Mouse (Mus musculus) gastrocnemius, adult 18-20 months (tissue): ENCODE measurements around the gene Plcd1. TPM values are rescaled to one million over a fixed set of nuclear protein-coding genes. Genes with fewer than 3 reads are reported as not detected.
A peak's percentile ranks its signal among the peaks of the same experiment; 100 is the strongest.

Experiments used
- DNase-seq: peaks from one replicate; pipeline ENCODE4 v3.0.0; 2021; ENCODE audit warnings: low spot score
- total RNA-seq, 2 experiments: library from RNA; stranded (reverse); gene quantifications; 2 replicates each; pipeline ENCODE4 v1.2.3; 2021

Gene Plcd1
- total RNA-seq, 2 experiments from 2014 or later = 5.5 to 6.3 TPM

DNA sequence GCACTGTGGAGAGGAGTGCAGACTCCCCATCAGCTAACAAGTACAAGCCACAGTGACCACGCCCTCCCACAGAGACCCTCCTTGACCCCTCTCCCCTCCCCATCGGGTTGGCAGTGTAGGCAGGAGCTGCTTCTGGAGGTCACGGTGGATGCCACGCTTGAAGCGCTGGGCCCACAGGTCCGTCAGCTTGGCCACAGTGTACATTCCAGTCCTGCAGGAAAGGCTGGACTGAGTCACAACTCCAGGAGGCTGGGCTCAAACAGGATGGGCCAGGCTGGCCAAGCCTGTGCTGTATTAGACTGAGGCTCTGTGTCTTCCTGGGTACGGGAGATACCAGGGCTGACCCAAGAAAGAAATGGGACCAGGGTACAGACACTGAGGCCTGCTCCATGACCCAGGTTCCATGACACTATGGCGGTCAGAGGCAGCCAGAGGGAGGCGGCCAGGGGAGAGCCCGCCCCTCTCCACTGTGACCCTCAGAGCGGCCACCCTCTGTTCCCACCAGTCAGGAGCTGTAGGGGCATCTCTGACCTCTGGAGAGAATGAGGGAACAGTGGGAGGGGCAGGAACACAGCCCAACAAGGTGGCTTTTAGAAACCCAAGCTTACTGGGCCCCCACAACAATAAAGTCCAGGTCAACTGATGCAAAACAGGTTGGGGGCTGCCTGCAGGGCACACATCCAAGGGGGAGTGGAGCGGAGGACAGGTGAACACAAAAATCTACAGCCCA, 1.6 kb downstream of the Plcd1 start:
- no peak for DNase-seq

DNA sequence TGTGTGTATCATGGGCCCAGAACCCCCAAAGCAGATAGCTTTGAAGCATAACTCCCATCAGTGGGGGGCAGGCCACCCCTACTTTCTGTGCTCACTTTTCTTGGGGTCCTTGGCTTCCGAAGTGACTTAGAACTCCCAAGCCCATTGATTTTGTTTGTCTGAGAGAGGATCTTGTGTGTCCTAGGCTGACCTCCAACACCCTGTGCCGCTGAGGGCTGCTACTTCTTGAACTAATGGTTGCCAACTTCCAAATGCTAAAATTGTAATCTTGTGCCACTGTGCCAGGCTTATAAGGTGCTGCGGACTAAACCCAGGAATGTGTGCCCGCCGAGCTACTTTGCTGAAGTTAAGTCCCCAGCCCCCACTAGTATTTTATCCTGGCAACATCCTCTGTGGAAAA, 2.8 kb downstream of the Plcd1 start:
- DNase-seq = no peak

- no peak for DNase-seq
Observed at GRCm38 (mm10) chr9:119089437-119089836, 3.9 kb downstream of the Plcd1 start.

DNA sequence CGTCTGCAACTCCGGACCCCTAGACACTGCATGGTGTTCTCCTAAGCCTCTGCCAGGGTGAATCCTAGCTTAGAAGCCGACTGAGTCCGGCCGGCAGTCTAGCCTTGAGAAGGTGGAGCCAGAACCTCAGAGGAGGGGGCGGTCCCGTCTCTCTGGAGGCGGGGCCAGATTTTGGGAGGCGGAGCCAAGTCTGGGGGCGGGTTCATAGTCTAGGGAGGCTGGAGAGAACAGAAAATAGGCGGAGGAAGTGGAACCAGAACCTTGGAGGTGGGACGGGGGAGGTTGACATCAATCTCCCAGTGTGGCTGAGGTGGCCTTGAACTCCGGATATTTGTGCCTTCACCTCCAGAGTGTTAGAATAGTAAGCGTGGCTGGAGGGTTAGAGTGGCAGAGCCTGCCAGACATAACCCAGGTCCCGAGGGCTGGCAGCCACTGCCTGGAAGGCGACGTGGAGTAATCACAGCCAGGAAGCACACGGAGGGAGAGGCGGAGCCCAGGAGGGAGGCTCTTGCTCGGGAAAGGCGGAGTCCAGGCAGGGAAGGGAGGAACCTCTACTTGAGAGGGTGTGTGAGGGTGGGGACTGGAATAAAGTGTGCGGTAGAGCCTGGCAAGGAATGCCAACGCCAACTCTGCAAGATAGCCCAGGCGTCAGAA, 5.0 kb downstream of the Plcd1 start:
- peak; percentile 91 for DNase-seq

DNA sequence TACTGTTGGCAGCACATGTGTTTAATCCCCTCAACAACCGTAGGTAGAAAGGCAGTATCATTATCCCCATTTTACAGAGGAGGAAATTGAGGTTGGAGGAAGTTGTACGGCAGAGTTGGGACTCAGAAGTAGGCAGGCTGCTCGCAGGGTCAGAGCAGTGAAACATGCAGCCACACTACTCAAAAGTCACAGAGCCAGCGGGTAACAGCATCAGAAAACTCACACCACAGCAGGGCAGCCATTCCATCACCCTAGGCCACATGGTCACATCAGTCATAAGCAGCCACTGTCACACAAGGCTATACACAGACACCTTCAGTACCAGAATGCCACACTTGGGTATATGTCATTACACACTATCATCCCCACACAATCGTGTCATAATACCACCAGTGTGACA, 6.0 kb downstream of the Plcd1 start:
- no peak for DNase-seq

DNA sequence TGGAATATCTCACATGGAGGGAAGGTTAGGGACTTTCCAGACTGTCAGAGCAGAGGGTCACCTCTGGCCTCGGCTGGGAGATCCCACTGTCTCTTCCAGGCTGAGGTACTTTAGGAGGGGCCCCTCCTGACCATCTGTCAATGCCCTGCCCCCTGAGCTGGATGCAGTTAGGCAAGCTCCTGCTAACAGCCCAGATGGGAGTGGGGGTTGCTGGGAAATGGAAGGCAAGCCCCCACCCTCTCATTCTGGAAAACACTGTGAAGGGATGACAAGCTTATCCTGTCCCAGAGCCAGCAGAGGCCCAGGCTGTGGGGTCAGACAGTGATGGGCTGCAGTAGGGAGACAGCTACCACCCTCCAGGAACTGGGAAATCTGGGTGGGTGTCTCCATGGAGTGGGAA, 6.9 kb downstream of the Plcd1 start:
- DNase-seq = no peak

GRCm38 (mm10) chr9:119083966-119084365, 9.3 kb downstream of the Plcd1 start:
- DNase-seq = no peak

DNA sequence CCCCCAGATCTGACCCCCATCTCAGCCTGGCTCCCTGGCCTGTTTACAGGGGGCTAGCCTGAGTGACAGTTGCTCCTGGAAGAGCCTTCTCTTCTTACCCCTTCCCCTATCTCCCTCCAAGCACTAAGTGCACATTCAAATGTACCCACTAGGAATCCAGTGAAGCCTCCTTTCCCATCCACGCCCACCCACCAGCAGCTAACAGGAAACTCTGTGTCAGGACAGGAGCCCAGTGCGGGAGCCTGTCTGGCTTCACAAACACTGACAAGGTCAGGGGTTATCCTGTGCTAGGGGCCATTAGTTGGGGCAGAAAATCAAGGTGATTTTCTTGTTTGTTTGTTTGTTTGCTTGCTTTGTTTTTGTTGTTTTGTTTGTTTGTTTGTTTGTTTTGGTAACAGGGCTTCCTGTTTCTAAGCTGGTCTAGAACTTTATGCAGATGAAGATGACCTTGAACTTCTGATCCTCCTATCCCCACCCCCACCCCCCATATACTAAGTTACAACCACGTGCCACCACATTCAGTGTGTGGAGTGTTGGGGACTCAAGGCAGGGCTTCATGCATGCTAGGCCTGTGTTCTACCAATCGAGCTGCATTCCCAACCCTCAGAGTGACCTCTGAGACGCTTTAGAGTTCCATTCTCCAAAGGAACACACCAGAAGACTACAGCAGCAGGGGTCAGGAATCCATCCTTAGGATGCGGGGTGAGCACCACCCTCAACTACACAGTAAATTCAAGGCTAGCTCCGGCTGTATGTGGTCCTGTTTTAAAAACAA, 10.5 kb downstream of the Plcd1 start:
- no peak for DNase-seq

GRCm38 (mm10) chr9:119082039-119082438, 11.3 kb downstream of the Plcd1 start:
- DNase-seq = no peak

DNA sequence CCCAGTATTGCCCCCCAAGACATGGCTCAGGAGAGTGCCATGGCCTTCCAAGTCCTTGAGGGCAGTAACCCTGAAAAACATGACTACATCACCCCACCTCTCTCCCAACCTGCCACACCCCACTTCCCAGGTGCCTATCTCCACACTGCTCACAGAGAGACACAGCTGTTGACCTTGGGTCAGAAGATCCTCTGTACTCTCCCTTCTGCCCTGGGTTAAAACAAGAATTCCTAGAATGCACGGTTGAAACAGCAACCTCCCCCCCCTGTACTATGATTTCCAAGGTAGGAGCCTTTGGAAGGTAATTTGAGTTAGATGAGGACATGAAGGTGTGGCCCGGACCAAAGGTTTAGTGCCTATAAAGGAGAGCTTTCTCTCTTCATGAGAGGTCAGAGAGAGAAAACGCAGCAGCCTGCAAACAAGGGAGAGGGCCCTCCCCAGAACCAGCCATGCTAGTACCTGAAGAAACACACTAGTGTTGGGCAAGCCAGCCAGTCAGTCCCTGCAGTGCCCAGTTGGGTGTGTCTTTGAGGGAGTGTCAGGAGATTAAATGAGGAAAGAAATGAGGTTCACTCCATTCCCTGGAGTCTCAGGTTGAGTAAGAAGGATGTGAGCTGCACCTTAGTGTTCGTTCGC, 13.1 kb downstream of the Plcd1 start:
- no peak for DNase-seq

GRCm38 (mm10) chr9:119075685-119076084, 17.6 kb downstream of the Plcd1 start:
- no peak for DNase-seq

- no peak for DNase-seq
Observed at GRCm38 (mm10) chr9:119073184-119073895, 20.0 kb downstream of the Plcd1 start.

DNA sequence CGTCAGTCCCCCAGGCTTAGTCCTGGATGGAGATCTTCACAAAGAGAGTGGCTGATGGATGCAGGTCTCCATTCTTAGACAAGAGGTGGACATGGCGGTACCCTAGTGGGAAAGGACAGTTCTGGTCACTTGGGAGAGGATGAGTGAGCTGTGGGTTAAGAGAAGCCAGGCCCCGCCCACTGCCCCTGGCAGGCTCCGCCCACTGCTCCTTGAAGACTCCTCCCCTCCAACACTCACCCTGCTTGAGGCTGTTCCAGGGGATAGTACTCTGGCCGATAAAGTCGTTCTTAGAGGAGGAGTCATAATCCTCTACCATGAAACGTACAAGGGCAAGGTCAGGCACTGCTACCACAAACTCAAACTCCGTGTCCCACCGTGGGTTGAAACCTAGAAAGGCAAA, 21.5 kb downstream of the Plcd1 start:
- DNase-seq = no peak

DNA sequence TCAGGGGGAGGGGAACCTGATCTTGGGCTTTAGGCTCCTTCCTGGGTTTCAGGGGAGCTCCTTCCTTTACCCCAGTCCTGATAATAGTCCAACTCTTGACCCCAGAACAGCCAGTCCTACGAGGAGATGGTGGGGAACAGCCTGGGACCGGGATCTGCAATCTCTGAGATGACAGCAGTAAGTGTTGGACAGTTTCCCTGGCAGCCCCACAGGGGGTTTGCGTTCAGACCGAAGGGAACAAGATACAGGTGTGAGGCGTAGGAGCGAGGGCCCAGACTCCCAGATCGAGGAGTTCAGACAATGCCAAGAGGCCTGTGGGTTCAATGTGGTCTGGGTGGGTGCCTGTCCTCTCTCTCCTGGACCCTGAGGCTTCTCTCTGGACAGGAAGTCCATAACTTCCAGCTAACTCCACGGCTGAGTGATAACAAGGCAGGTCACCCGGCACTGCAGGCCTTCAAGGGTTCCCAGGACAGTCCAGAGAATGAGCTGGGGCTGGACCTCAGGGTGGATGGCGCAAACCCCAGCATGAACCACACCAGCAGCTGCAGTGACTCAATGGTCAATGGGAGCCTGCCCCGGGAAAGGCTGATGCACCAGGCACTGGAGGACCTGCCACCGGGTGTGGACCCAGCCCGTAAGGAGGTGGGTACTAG, 23.0 kb downstream of the Plcd1 start:
- DNase-seq = no peak

DNA sequence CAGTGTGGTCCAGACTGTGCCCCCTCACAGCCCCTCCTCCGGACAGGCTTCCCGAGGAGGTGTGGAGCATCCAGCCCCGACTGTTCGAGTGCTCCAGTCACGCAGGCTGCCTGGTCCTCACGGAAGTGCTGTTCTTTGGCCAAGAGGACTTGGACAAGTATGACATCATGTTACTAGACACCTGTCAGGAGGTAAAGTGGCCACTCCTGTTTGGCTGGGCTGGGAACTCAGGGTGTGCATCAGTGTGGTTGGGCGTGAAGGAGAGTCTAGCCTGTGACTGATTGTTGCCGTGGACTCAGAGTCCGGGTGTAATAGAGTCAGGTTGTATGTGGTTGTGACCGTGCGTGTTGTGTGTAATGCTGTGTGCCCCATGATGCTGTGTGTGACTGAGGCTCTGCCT, 25.0 kb downstream of the Plcd1 start:
- no peak for DNase-seq

DNA sequence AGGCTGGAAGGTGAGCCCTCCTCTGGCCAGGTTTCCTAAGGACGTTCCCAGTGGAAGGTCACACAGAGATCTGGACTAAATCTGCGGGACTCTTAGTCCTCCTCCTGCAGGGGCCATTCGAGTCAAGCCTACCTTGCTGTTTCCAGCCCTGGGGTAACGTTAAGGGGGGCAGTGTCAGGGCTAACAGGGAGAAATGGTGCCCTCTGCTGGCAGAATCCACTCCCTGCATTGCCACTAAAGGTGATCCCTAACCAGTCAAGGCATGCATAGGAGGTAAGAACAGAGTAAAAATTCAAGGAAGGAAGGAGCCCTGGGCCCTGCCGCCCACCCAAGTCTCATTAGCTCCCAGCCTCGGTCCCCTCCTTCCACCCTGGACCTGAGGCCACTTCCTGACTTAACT, 25.7 kb downstream of the Plcd1 start:
- peak; percentile 81 for DNase-seq

GRCm38 (mm10) chr9:119064296-119064695, 29.0 kb downstream of the Plcd1 start:
- no peak for DNase-seq

DNA sequence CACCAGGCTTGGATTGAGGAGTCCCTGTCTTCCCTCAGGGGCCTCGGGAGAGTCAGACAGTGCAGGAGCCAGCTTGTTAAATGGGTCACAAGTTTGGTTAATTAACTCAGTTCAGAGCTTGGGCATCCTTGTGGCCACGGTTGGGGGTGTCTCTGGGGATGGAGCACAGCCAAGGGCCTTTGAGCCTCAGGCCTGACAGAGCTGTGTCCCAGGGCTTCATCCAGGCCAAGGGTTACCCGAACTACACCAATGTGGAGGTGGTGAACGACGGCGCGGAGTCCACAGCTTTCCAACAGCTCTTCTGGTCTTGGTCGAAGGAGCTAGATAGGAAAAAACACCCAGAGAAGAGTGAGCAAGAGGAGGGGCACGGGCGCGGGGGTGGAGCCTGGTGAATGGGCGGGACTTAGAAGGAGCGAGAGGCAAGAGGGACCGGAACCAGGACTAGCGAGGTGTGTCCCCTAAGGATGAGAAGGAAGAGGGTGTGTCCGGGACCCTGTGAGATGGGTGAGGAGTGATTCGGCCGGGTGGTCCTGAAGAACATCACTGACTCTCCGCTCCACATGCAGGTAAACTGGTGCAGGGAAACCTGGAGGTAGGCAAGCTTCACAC, 30.2 kb downstream of the Plcd1 start:
- DNase-seq = no peak

GRCm38 (mm10) chr9:119060701-119061100, 32.6 kb downstream of the Plcd1 start:
- no peak for DNase-seq

DNA sequence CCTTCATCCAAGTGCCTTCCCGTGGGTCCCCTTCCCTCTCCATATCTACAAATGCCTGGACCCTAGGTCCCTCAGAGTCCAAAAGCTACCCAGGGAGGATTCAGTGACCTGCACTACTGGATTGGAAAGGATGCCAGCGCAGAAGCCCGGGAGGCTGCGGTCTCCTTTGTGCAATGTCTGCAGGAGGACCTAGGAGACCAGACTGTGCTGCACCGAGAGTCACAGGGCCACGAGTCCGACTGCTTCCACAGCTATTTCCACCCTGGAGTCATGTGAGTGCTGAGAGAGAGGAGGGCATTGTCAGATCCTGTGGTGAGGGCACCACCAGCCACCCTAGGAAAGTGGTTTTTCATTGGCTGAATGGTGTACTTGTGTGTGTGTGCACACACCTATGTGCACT, 35.1 kb downstream of the Plcd1 start:
- no peak for DNase-seq
